Mouse (Mus musculus): ENCODE results near the gene Rad51b.
A peak's percentile ranks its signal among the peaks of the same experiment; 100 is the strongest.

Rad51b gene

DNA sequence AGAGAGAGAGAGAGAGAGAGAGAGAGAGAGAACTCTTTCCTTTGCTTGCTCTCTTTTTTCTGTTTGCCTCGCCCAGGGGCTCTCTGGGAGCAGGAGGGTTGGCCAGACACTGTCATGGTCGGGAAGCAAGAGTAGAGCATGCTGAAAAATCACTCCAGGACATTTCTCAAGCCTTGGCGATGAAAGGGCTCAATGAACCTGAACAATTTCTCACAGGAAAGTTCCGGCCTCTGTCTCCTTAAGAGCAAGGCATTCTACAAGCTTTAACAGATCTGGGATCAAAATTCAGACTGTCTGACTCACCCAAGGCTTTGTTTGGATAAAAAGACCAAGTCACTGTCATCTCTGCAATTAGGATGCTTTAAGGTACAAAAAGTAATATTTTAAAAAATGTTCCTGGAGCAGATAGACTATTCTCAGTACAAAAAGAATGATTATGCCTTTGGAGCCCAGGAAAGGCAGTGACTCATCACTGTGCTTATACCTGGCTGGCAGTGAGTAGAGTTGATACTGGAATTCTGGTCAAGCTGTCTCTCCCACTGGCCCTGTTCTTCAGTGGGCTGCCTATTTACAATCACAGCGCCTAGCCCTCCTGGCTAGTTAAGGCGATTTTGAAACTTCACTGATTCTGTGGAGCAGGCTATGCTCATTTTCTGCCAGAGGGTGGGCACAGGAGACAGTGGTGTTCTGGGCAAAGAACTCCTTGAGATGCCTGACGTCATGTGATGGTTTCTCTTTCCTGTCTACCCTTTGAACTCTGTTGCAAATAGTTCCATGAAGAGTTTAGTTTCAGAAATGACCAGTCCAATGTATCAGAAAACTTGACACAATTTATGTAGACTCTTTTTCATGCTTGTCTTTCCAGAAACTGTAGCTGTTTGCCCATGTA lies 352.0 kb downstream of the Rad51b start:
- no peak for DNase-seq (ENCODE audit: low spot score in 2 of 2)

DNA sequence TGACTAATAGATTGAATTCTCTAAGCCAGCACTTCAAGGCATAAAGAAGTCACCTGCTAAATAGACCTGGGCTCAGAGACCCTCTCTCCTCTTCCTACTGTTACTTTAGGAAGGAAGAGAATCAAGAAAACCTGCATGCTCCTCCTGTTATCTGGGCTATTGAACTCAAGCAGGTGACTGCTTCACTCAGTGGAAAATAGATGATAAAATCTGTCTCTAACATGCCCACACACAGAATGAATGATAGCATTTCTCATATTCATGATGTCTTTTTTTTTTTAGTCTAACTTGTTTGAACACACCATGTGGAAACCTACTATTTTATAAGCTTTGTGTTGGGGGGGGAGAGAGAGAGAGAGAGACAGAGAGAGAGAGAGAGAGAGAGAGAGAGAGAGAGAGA lies 352.7 kb downstream of the Rad51b start:
- DNase-seq (ENCODE audit: low spot score in 2 of 2), result no peak

DNA sequence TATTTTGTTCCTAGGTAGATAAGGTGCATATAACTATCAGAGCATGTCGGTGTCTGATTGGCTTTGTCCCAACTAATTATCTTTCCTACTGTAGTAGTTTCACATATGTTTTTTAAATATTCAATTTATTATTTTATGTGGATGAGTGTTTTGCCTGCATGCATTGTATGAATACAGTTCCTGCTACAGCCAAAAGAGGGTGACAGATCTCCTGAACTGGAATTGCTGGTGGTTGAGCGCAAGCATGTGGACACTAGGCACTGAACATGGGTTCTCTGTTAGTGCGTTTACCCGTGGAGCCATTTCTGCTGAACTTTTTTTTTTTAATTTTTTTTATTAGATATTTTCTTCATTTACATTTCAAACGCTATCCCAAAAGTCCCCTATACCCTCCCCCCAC lies 358.1 kb downstream of the Rad51b start:
- DNase-seq (ENCODE audit: low spot score in 2 of 2), result no peak

DNA sequence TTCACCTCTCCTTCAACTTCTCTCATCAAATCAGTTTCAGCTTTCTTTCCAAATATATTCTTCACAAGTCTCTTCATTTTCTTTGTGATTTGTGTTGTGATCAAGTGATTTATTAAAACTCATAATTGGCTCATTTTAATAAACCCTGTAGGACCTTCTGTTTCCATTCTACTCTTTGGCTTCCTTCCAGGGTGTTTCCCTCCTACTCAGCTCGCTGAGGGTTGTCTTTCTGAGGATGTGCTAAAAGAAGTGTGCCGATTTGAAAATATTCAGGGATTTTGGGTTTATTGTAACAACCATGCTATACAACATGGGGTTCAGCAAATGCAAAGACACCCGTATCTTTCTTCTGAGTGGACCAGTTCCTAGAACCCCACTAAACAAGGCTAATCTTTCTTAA lies 361.8 kb downstream of the Rad51b start:
- no peak for DNase-seq (ENCODE audit: low spot score in 2 of 2)

DNA sequence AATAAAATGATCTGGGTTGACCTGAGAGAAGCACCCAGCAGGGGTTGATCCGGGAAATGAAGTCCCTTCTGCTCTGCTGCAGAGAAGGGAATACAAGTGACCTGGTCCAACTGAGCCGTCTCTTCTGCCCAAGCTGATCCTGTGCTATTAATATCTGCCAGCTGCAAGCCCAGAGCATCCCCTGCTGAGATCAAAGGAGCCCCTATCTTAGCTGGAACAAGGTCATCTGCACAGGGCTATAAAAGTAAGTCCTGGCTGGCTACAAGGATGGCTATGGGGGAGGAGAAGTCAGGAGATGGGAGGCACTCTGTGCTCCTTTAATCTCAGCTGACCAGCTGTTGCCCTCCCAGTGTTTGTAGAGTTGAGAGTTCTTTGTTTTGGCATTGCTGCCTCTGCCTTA lies 364.2 kb downstream of the Rad51b start:
- no peak for DNase-seq (ENCODE audit: low spot score in 2 of 2)

DNA sequence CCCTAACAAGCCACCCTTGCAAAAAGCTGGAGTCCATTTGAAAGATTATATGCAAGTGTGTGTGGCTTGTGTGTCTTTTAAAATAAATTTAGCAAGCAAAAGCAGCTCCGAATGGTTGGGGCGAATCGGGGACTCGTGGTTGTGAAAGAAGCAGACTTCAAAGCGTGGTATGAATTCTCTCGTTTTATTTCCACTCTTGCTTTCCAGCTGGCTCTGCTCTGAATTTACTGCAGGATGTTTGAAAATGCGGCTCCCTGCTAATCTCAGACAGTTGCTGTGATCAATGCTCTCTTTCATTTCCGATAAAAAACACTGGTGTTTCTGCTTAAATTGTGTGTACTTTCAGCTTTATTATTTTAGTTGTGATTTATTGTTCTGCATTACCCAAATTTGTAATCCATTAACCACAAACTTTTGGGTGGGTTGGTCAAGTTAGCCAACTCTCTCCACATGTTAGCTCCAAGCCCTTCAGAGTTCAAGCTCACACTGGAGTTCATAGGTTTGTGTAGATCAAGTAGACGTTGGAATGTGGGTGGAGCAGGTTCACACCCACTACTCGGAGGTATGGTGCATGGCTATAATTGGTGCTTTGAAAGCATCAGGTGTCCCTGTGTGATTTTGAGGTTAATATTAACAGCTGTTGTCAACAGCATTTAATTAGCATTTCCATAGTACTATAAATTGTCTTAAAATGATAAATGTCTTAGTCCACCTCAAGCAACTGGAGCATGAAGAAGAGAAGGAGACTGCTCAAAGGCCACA lies 366.2 kb downstream of the Rad51b start:
- DNase-seq (ENCODE audit: low spot score in 2 of 2), result peak in 1 of 2 experiments; percentile 33

DNA sequence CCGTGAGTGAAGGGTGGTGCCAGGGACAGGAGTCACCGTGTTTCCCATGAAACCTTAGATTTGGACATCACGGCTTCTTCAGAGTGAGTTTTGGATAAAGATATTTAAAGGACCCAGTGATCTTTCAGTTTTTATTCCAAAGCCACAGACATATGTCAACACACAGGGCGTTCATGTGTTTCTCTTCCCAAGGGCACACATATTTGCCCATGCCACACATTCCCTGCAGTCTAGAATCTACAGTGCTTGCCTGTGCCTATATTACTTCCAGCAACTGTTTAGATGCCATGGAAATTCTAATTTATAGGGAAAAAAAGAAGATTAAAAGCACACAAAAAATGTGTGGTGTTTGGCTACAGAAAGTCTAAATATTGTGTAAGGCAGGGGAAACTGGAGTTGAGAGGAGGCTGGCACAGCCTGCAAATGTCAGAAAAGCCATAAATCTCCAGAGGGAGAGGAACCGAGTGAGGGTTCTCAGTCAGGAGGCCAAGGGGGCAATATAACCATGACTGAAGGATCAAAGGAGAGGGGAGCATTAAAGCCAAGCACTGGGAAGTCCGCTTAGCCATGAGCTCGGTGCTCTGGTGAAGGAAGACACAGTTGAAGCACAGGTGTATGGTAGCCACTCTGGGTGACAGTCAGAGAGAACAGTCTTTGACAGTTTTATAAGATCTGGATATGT lies 367.0 kb downstream of the Rad51b start:
- DNase-seq (ENCODE audit: low spot score in 2 of 2), result no peak

DNA sequence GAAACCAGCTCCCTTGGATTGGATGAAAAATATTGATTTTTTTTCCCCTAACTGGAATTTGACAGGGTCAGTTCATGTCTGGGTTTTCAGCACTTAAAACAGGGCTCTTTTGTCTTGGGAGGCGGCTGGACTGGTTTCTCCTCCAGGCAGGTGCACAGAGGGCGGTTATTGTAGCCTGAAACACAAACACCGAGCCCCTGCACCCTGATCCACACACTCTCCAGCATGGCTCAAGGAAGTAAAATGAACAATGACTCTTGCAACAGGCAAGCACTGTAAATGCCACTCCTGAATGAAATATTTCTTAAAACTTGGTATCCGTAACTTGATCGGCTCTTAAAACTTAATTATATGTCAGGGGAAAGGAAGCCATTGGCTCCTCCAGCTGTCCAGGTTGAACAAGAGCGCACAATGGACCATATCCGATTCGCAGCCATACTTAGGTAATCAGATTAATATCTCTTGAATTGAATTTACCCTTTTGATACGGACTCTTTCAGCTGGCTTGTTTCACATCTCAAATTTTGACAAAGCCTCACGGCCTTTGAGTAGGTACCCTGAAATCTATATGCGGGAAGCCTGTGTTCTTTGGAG lies 377.9 kb downstream of the Rad51b start:
- DNase-seq (ENCODE audit: low spot score in 2 of 2), result no peak

DNA sequence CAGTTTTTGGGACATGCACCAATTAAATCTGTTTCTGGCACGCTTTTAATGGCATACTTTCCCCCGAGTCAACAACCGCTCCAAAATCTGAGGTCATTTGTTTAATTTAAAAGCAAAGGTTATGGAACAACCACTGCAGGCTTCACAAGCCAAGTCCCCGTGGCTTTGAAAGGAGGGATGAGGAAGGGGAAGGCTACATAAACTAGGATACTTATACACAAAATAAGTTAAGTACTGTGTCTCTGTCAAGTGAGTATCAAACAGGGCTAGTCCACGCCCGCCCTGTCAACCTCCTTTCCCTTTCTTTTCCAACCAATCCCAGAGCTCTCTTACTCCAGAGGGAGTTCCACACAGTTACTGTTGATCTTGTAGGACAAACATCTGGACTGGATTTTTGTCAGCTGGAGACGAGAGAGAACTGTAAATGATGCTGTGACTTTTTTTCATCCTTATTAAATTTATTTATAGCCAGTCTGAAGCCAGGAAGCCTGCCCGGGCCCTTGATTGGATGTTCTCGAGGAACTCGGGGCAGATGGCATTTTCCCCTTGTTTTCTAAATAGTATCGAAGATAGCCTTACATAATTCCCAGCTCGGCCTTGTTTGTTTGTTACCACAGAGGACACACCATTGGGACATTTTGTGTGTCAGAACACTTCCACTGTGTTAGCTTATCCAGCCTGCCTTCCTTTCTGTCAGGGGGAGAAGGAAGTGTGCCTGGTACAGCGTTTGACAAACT lies 378.5 kb downstream of the Rad51b start:
- DNase-seq (ENCODE audit: low spot score in 2 of 2), result no peak

DNA sequence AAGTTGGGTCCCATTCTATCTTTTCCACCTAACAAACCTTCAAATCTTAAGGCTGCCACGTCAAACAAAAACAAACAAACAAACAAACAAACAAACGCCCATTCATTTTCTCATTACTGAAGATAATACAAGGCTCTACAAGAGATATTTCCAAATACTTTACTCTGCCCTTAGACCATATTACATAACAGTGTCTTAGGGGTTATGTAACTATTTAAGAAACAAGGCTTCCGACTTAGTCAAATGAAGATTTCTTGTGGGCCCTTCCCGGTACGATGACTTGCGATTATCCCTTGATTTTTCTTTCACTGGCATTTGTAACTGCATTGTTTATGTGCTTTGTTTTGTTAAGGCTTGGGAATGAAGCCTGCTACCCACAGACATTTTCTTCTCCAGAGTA lies 379.2 kb downstream of the Rad51b start:
- no peak for DNase-seq (ENCODE audit: low spot score in 2 of 2)

DNA sequence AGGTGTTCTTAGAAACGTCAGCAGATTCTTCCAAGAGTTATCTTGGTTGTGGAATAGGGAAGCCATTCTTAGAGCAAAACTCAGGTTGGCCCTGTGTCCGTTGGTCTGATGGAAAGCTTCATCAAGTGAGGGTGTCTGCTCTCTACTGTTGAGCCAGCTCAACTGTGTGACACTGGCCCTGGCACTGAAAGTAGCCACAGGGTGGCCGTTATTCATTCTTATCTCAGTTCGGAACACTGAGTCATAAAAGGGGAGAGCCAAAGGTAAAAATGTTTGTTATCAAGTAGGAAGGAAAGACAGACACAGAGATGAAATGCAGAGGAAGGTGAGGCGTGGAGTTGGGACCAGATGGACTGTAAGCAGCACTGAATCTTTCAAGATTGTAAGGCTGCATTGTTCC lies 379.8 kb downstream of the Rad51b start:
- no peak for DNase-seq (ENCODE audit: low spot score in 2 of 2)

DNA sequence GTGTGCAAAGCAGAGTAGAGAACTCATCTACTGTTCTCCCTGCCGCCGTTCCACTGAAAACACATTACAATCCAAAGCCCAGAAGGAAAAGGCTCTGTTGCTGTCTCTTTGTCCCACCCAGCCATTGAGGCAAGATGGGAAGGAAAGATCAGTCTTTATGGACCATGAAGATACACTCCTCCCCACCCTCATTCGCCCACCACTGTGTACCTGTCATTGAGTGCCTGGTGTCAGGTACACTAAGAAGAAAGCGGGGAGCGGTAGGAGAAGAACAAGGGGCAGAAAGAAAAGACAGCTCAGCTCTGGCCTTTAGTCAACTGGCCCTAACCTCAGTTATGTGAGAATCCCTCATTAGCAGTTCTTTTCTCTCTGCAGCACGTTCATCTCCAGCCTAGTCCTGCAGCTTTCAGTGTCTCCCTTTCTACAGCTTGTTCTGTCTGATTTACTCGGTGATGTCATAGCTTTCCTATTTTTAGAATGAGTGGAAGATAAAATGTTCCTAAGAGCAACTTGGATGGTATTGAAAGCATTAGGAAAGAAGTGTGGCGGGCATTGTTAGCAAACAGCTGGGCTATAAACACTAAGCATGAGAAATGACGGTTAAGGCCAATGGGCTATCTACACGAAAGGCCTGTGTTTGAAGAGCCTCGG lies 382.3 kb downstream of the Rad51b start:
- DNase-seq (ENCODE audit: low spot score in 2 of 2), result no peak

DNA sequence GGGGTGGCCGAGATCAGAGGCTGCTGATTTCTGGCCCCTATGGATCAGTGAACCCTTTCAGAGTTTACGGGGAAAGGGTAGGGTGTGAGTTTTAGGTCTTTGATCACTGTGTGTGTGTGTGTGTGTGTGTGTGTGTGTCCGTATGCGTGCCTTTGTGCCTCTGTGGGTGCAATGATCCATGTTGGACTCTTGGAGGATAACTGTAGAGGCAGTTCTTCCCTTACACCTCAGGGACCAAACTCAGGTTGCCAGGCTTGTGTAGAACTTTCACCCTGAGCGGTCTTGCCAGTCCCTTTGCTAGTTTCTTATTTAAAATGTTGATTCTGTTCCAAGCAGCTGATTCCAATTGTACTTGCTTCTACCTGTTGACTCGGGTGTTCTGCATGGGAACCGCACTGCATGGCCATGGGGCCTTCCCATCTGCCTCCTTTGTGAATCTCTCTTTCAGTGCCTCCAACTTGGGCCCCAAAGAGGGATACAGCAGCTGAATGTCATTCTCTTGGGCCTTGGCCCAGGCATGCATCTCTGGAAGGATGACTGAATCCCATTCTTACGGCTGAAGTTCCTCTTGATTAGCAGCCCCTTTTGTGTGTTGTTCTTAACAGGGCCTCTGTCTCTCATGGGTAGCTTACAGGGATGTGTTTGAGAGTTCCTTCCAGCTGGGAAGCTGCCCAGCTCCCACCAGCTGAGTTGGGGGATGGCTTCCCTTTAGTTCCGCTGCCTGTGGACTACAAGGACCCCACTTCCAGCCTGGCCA lies 383.0 kb downstream of the Rad51b start:
- DNase-seq (ENCODE audit: low spot score in 2 of 2), result peak; percentile 11 to 29

DNA sequence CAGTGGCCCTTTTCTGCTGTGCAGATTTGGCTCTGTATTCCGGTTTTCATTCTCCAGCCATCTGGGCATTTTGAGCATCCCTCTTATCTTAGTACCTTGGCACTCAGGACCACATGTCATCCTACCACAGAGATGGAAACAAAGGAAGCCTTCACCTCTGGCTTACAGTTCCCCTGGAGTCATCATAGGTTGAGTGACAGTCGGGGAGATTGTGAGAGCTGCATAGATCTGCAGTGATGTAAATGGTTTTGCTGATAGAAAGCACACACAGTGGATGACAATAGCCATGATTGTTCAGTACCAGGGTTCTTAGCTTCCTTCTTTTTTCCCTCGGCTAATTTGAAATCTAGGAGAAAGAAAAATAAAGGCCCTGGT lies 383.6 kb downstream of the Rad51b start:
- DNase-seq (ENCODE audit: low spot score in 2 of 2), result peak in 1 of 2 experiments; percentile 21

DNA sequence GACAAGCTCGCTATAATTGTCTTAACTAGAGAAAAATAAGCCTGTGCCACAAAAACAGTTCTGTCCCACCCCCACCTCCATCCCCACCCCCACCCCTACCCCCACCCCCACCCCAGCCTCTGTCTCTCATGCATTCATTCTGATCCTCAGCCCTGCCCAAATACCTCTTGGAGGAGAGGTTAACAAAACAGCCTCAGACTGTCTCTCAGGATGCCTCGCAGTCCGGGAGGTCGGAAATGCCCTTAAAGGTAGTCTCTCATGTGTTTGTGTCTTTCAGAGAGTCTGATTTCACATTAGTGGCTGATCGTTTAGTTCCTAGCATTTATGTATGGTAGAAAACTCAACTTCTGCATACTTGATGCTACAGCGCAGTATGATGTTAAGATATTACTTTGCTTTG lies 384.5 kb downstream of the Rad51b start:
- no peak for DNase-seq (ENCODE audit: low spot score in 2 of 2)

DNA sequence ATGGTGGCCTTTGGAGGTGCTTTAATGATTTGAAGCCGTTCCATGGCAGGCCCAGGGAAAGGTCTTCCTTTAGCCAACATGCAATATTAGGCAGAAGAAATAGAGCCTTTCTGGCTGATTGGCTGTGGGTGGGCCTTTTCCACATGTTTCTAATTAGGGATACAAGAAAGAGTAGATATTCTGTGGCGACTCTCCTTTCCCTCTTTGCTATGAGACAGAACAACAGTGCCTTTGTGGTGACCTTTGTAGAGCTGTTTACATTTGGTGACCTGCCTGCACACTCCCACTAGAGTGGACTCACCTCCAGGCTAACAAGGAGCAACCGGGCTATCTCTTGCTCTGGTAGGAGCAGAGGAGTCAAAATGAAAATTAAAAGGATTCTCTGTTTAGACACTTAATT lies 386.3 kb downstream of the Rad51b start:
- no peak for DNase-seq (ENCODE audit: low spot score in 2 of 2)

DNA sequence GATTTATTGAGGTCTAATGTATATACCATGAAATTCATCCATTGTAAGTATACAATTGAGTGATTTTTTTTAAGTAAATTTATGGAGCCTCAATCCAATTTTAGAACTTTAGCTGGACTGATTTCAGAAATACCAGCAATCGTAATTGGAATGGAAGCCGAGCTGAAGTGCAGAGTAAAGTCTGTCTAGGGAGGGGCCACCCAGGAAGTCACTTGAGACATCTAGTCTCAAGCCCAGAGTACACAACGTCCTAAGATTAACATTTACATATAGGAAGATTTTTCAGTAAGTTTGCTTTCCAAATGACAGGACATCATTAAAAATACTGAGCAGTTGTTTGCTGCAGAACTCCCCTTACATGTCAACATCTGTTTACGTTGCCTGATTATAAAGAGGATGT lies 386.7 kb downstream of the Rad51b start:
- DNase-seq (ENCODE audit: low spot score in 2 of 2), result no peak

DNA sequence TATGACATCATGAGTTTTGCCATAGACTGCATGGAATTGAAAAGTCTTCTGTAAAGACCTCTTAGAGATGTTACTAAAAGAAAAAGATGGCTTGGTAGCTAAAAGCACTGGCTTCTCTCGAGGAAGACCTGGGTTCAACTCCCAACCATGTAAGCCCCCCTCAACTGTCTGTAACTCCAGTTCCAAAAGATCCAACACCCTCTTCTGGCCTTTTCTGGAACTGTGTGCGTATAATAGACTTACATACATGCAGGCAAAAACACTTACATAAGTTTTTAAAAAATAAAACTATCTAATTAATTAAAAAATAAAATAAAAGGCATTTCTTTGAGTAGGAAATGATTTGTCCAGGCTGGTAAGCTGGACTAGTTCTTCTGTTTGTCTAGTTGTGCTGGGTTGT lies 387.3 kb downstream of the Rad51b start:
- DNase-seq (ENCODE audit: low spot score in 2 of 2), result no peak

DNA sequence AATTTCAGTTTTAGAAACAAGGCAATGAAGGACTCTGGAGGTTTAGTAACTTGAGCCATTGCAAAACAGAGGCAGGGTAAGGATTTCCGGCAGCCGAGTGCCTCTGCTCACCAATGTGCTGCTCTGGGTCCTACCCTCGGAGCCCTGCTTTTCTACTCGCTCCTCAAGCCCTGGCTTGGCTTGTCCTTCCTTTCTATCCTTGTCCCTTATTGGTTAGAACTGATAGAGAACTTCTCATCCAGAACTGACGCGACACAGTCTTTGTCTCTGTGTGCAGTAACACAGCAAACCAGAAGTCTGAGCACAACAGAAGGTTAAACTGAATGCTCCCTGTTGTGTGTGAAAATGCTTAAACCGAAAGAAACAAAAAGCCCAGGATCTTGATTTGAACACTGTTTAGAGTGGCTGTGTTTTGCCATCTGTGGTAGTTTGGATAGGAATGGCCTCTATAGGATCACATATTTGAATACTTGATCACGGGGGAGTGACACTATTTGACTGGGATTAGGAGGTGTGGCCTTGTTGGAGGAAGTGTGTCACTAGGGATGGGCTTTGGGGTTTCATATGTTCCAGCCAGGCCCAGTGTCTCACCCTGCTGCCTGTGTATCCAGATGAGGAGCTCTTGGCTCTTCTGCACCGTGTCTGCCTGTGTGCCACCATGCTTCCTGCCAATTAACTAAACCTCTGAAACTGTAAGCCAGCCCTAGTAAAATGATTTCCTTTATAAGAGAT lies 389.7 kb downstream of the Rad51b start:
- no peak for DNase-seq (ENCODE audit: low spot score in 2 of 2)
